Mouse (Mus musculus) liver, embryonic 15.5 days (tissue): ENCODE results near the gene Unc13d. TPM values are rescaled to one million over a fixed set of nuclear protein-coding genes. Genes with fewer than 3 reads are reported as not detected.

Experiments used
- ATAC-seq: fragments of 200-750 bp; cut with Nextera tagmentation; 2 replicates; pipeline ENCODE4 v1.8.0; 2017; ENCODE audit warnings: moderate number of reproducible peaks, mild to moderate bottlenecking, moderate library complexity; ENCODE audit not compliant: insufficient read depth
- H3K27ac ChIP-seq: fragments of 300-500 bp; sonication (generic); replicated peaks from 2 replicates; pipeline ENCODE4 v1.5.1; 2015; ENCODE audit warnings: mild to moderate bottlenecking, inconsistent platforms
- H3K27me3 ChIP-seq: fragments of 300-500 bp; sonication (generic); 2 replicates; pipeline ENCODE4 v1.6.1; 2015; ENCODE audit warnings: mild to moderate bottlenecking, inconsistent platforms
- H3K36me3 ChIP-seq: fragments of 300-500 bp; sonication (generic); replicated peaks from 2 replicates; pipeline ENCODE4 v1.6.1; 2015; ENCODE audit warnings: moderate library complexity, mild to moderate bottlenecking, inconsistent platforms
- H3K4me1 ChIP-seq: fragments of 300-500 bp; sonication (generic); replicated peaks from 2 replicates; pipeline ENCODE4 v1.6.1; 2015; ENCODE audit warnings: inconsistent platforms
- H3K4me2 ChIP-seq: fragments of 300-500 bp; sonication (generic); 2 replicates; pipeline ENCODE4 v1.6.1; 2015; ENCODE audit warnings: moderate library complexity, mild to moderate bottlenecking, inconsistent platforms
- H3K4me3 ChIP-seq: fragments of 300-500 bp; sonication (generic); replicated peaks from 2 replicates; pipeline ENCODE4 v1.5.1; 2015; ENCODE audit warnings: mild to moderate bottlenecking, inconsistent platforms
- H3K9ac ChIP-seq: fragments of 300-500 bp; sonication (generic); 2 replicates; pipeline ENCODE4 v1.6.1; 2015; ENCODE audit warnings: moderate library complexity, mild to moderate bottlenecking, inconsistent platforms
- H3K9me3 ChIP-seq: fragments of 300-500 bp; sonication (generic); replicated peaks from 2 replicates; pipeline ENCODE4 v1.6.1; 2016; ENCODE audit warnings: inconsistent platforms
- WGBS: fragments of 180-500 bp; shearing (Covaris S2); methylation state at CpG from one replicate; pipeline ENCODE4 v1.1.7; 2015; ENCODE audit warnings: mixed read lengths; ENCODE audit not compliant: insufficient replicate concordance; 5-methylcytosine and 5-hydroxymethylcytosine counted together
- polyA plus RNA-seq: library from polyadenylated mRNA; unstranded; fragments of >200 nt; fragmentation: Nextera tagmentation; extraction: Ambion mirVana; gene quantifications from 2 replicates; pipeline ENCODE4 v1.2.1, GENCODE M21; 2015

Gene Unc13d
- polyA plus RNA-seq, 1 experiment from 2014 or later, result 21.4 TPM

GRCm38 (mm10) chr11:116076266-116076540 lies 1.6 kb downstream of the Unc13d start:
- peak overlapping the region; percentile 88 for H3K4me2 ChIP-seq
- H3K9ac ChIP-seq, result peak overlapping the region; percentile 85
- H3K4me1 ChIP-seq, result peaks cover 79% of the 10 kb centered on the region
- peaks cover 42% of the 10 kb centered on the region for H3K36me3 ChIP-seq
- H3K9me3 ChIP-seq, result no peaks in the 10 kb centered on the region
- H3K27ac ChIP-seq, result peak overlapping the region; percentile 96
- H3K27me3 ChIP-seq, result no peaks in the 10 kb centered on the region
- 37% methylated on average over 7 of the region's 7 CpGs for WGBS
- ATAC-seq, result no peak
- peak overlapping the region; percentile 68 for H3K4me3 ChIP-seq

GRCm38 (mm10) chr11:116075539-116076265 lies 2.1 kb downstream of the Unc13d start:
- Histone ChIP-seq H3K9me3 (no peaks in the 10 kb centered on the region), H3K27me3 (no peaks in the 10 kb centered on the region), H3K9ac (peak overlapping the region; percentile 85), H3K4me1 (peaks cover 74% of the 10 kb centered on the region), H3K4me3 (peak overlapping the region; percentile 68), H3K4me2 (peak overlapping the region; percentile 88), H3K36me3 (peaks cover 37% of the 10 kb centered on the region), H3K27ac (peak overlapping the region; percentile 96)
- no peak for ATAC-seq
- 23% methylated on average over 20 of the region's 20 CpGs for WGBS

GRCm38 (mm10) chr11:116074436-116074991 lies 3.2 kb downstream of the Unc13d start:
- ATAC-seq, result no peak
- Histone ChIP-seq H3K36me3 (peaks cover 31% of the 10 kb centered on the region), H3K4me3 (no peak overlapping the region), H3K27ac (peak overlapping the region; percentile 33), H3K9me3 (no peaks in the 10 kb centered on the region), H3K9ac (no peak overlapping the region), H3K27me3 (no peaks in the 10 kb centered on the region), H3K4me2 (no peak overlapping the region), H3K4me1 (peaks cover 62% of the 10 kb centered on the region)
- 41% methylated on average over 7 of the region's 7 CpGs for WGBS

GRCm38 (mm10) chr11:116072608-116073007 lies 5.2 kb downstream of the Unc13d start:
- Histone ChIP-seq H3K36me3 (peaks cover 26% of the 10 kb centered on the region; the same call in 1 of the 2 replicates), H3K9me3 (no peaks in the 10 kb centered on the region), H3K4me1 (peaks cover 43% of the 10 kb centered on the region), H3K4me3 (no peak overlapping the region), H3K4me2 (no peak overlapping the region), H3K27me3 (no peaks in the 10 kb centered on the region), H3K27ac (no peak overlapping the region), H3K9ac (no peak overlapping the region)
- no peak for ATAC-seq
- 78% methylated on average over 3 of the region's 3 CpGs for WGBS

- H3K4me3 ChIP-seq, result no peak overlapping the region
- ATAC-seq, result no peak
These were observed 6.3 kb downstream of the Unc13d start for GRCm38 (mm10) chr11:116071510-116071909.

GRCm38 (mm10) chr11:116065345-116065744 lies 12.4 kb downstream of the Unc13d start:
- ATAC-seq, result no peak
- no peak overlapping the region for H3K9ac ChIP-seq
- WGBS, result 86% methylated on average over 12 of the region's 12 CpGs
- H3K4me2 ChIP-seq, result no peak overlapping the region
- peaks cover 67% of the 10 kb centered on the region for H3K36me3 ChIP-seq
- H3K27me3 ChIP-seq, result no peaks in the 10 kb centered on the region
- H3K4me1 ChIP-seq, result no peaks in the 10 kb centered on the region
- no peak overlapping the region for H3K27ac ChIP-seq
- no peak overlapping the region for H3K4me3 ChIP-seq
- no peaks in the 10 kb centered on the region for H3K9me3 ChIP-seq

More at GRCm38 (mm10) chr11:116071510-116071909, 6.3 kb downstream of the Unc13d start:
- Histone ChIP-seq H3K9ac (no peak overlapping the region), H3K27me3 (no peaks in the 10 kb centered on the region), H3K27ac (no peak overlapping the region), H3K36me3 (peaks cover 30% of the 10 kb centered on the region; the same call in 1 of the 2 replicates), H3K4me1 (peaks cover 32% of the 10 kb centered on the region), H3K4me2 (no peak overlapping the region), H3K9me3 (no peaks in the 10 kb centered on the region)
- WGBS, result 38% methylated on average over 5 of the region's 5 CpGs

GRCm38 (mm10) chr11:116064187-116064867 lies 13.4 kb downstream of the Unc13d start:
- no peaks in the 10 kb centered on the region for H3K4me1 ChIP-seq
- no peak for ATAC-seq
- H3K9ac ChIP-seq, result no peak overlapping the region
- H3K4me2 ChIP-seq, result no peak overlapping the region
- 76% methylated on average over 23 of the region's 23 CpGs for WGBS
- peaks cover 74% of the 10 kb centered on the region for H3K36me3 ChIP-seq
- no peaks in the 10 kb centered on the region for H3K9me3 ChIP-seq
- H3K4me3 ChIP-seq, result no peak overlapping the region
- H3K27me3 ChIP-seq, result no peaks in the 10 kb centered on the region
- H3K27ac ChIP-seq, result no peak overlapping the region

- H3K27ac ChIP-seq, result no peak overlapping the region
- H3K36me3 ChIP-seq, result peaks cover 82% of the 10 kb centered on the region
- no peaks in the 10 kb centered on the region for H3K27me3 ChIP-seq
- H3K4me1 ChIP-seq, result no peaks in the 10 kb centered on the region
- no peak for ATAC-seq
- no peak overlapping the region for H3K4me2 ChIP-seq
- H3K9me3 ChIP-seq, result no peaks in the 10 kb centered on the region
- WGBS, result 71% methylated on average over 13 of the region's 13 CpGs
- no peak overlapping the region for H3K9ac ChIP-seq
- H3K4me3 ChIP-seq, result no peak overlapping the region
These were observed 14.2 kb downstream of the Unc13d start for GRCm38 (mm10) chr11:116063562-116063961.

- 78% methylated on average over 8 of the region's 8 CpGs for WGBS
- peaks cover 86% of the 10 kb centered on the region for H3K36me3 ChIP-seq
- no peak overlapping the region for H3K27ac ChIP-seq
- no peak overlapping the region for H3K4me3 ChIP-seq
- H3K9me3 ChIP-seq, result no peaks in the 10 kb centered on the region
- peaks cover 9% of the 10 kb centered on the region for H3K4me1 ChIP-seq
- ATAC-seq, result no peak
- no peak overlapping the region for H3K9ac ChIP-seq
- H3K4me2 ChIP-seq, result no peak overlapping the region
- H3K27me3 ChIP-seq, result no peaks in the 10 kb centered on the region
These were observed 15.2 kb downstream of the Unc13d start for GRCm38 (mm10) chr11:116062521-116062920.

- ATAC-seq, result no peak
- Histone ChIP-seq H3K4me2 (no peak overlapping the region), H3K36me3 (peaks cover 90% of the 10 kb centered on the region), H3K4me1 (peaks cover 16% of the 10 kb centered on the region), H3K27ac (no peak overlapping the region), H3K27me3 (no peaks in the 10 kb centered on the region), H3K9me3 (no peaks in the 10 kb centered on the region), H3K9ac (no peak overlapping the region), H3K4me3 (no peak overlapping the region)
- 81% methylated on average over 13 of the region's 13 CpGs for WGBS
These were observed 15.9 kb downstream of the Unc13d start for GRCm38 (mm10) chr11:116061641-116062415.

GRCm38 (mm10) chr11:116060596-116060995 lies 17.2 kb downstream of the Unc13d start:
- no peak for ATAC-seq
- peaks cover 97% of the 10 kb centered on the region for H3K36me3 ChIP-seq
- H3K4me2 ChIP-seq, result no peak overlapping the region
- no peaks in the 10 kb centered on the region for H3K27me3 ChIP-seq
- 86% methylated on average over 9 of the region's 9 CpGs for WGBS
- H3K9ac ChIP-seq, result no peak overlapping the region
- H3K27ac ChIP-seq, result 0 out of 2 replicates have a peak overlapping the region, but pooled peaks have one; percentile 0
- peaks cover 28% of the 10 kb centered on the region for H3K4me1 ChIP-seq
- H3K9me3 ChIP-seq, result no peaks in the 10 kb centered on the region
- H3K4me3 ChIP-seq, result no peak overlapping the region
